Mouse (Mus musculus): ENCODE results near the gene Ckm.

GRCm38 (mm10) chr7:19382166-19382541 is 22.4 kb upstream of the Ckm start:
- peak; percentile 25; the same call in 1 of the 2 replicates for TF ChIP-seq CTCF (IDR thresholded peaks at IDR 0.05; ENCODE audit: low read depth)
- TF ChIP-seq EP300 (IDR thresholded peaks at IDR 0.05; ENCODE audit: low read depth), result no peak

Measured in liver, embryonic 14.5 days (tissue).